Mouse (Mus musculus) forebrain, embryonic 10.5 days (tissue): ENCODE data around the gene Pld4. TPM values are rescaled to one million over a fixed set of nuclear protein-coding genes. Genes with fewer than 3 reads are reported as not detected.
A peak's percentile ranks its signal among the peaks of the same experiment; 100 is the strongest.

Source experiments
- DNase-seq: peaks from one replicate; pipeline ENCODE4 v3.0.0-alpha.2; 2017; ENCODE audit warnings: low spot score; ENCODE audit errors: extremely low spot score
- H3K27ac ChIP-seq: fragments of 300-500 bp; sonication (generic); 2 replicates; pipeline ENCODE4 v1.5.1; 2016; ENCODE audit warnings: mild to moderate bottlenecking
- H3K27me3 ChIP-seq: fragments of 300-500 bp; sonication (generic); 2 replicates; pipeline ENCODE4 v1.6.1; 2016; ENCODE audit warnings: mild to moderate bottlenecking; ENCODE audit not compliant: poor library complexity, severe bottlenecking
- H3K36me3 ChIP-seq: fragments of 300-500 bp; sonication (generic); replicated peaks from 2 replicates; pipeline ENCODE4 v1.6.1; 2016; ENCODE audit warnings: mild to moderate bottlenecking, moderate library complexity
- H3K4me1 ChIP-seq: fragments of 300-500 bp; sonication (generic); 2 replicates; pipeline ENCODE4 v1.6.1; 2016
- H3K4me3 ChIP-seq: fragments of 300-500 bp; sonication (generic); 2 replicates; pipeline ENCODE4 v1.5.1; 2016; ENCODE audit warnings: mild to moderate bottlenecking, moderate library complexity
- H3K9me3 ChIP-seq: fragments of 300-500 bp; sonication (generic); 2 replicates; pipeline ENCODE4 v1.6.1; 2016; ENCODE audit warnings: mild to moderate bottlenecking, moderate library complexity
- WGBS: fragments of 180-500 bp; shearing (Covaris S2); methylation state at CpG from one replicate; pipeline ENCODE4 v1.1.7; 2016; 5-methylcytosine and 5-hydroxymethylcytosine counted together
- polyA plus RNA-seq: library from polyadenylated mRNA; unstranded; fragments of >200 nt; fragmentation: Nextera tagmentation; extraction: Ambion mirVana; gene quantifications from 2 replicates; pipeline ENCODE4 v1.2.1, GENCODE M21; 2016

The Pld4 gene
- polyA plus RNA-seq, 1 experiment from 2014 or later: 3.9 TPM

DNA sequence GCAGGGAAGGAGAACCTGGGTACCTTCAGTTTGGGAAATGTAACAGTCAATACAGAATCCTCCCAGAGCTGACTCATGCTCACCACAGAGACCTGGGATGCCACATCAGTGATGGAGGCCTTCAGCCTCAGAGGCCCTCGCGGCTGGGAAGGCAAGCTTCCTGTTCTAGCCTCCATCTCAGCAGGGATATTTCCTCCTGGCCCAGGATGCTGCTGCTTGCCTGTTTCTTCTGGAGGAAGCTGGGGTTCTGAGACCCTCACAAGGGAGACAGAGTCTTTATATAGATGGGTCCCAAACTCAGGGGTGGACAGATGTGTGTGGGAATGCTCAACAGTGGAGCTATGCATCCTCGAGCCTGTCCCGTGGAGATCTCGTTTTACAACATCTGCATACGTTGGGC, 13.6 kb downstream of the Pld4 start:
- 92% methylated on average over 6 of the region's 6 CpGs for WGBS
- no peaks in the 10 kb centered on the region for H3K4me1 ChIP-seq
- peaks cover 19% of the 10 kb centered on the region for H3K9me3 ChIP-seq
- no peak for DNase-seq
- no peak overlapping the region for H3K4me3 ChIP-seq
- no peaks in the 10 kb centered on the region for H3K27me3 ChIP-seq
- H3K36me3 ChIP-seq: no peaks in the 10 kb centered on the region
- no peak overlapping the region for H3K27ac ChIP-seq

DNA sequence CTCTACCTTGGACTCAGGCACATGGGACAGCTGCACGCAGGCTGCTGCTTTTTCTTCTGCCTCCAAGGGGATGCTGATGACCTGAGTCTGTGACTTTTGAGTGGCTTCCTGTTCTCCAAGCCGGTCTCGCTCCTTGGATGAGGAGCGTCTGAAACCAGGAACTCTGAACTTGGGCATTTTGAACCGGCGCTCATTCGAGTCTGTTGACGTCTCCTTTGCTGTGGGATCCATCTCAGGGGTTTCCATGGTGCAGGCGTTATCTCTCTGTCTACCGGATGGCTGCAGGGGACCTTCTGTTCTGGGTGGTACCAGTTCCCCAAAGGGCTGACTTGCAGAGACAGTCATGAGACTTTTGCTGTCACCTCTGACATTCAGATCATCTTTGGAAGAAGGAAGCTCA, 14.0 kb downstream of the Pld4 start:
- WGBS: 93% methylated on average over 10 of the region's 10 CpGs

DNA sequence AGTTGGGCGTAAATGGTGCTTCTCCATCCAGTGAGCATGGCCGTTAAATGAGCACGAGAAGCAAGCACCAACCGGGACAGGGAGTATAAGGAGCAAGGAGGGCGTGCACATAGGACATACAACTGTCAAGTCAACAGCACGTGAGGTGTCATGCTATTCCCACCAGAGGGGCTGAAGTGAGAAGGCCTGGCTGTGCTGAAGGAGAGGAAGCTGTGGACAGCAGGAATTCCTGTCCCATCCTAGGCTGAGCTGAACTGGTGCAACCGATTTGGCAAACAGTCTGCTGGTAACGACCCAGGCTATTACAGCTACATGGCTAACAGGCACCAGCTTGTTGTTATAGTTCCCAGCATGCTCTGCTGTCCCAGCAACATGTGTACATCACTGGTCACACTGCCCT, 30.6 kb downstream of the Pld4 start:
- peaks cover 31% of the 10 kb centered on the region for H3K4me1 ChIP-seq
- no peak for DNase-seq
- H3K9me3 ChIP-seq: no peaks in the 10 kb centered on the region
- peaks cover 13% of the 10 kb centered on the region for H3K27me3 ChIP-seq
- no peak overlapping the region for H3K27ac ChIP-seq
- 85% methylated on average over 8 of the region's 8 CpGs for WGBS
- H3K4me3 ChIP-seq: no peak overlapping the region
- no peaks in the 10 kb centered on the region for H3K36me3 ChIP-seq

More for the DNA sequence above, 14.0 kb downstream of the Pld4 start:
- Histone ChIP-seq H3K4me3 (no peak overlapping the region), H3K27ac (no peak overlapping the region), H3K36me3 (no peaks in the 10 kb centered on the region), H3K9me3 (peaks cover 19% of the 10 kb centered on the region), H3K27me3 (no peaks in the 10 kb centered on the region), H3K4me1 (no peaks in the 10 kb centered on the region)
- DNase-seq: no peak

DNA sequence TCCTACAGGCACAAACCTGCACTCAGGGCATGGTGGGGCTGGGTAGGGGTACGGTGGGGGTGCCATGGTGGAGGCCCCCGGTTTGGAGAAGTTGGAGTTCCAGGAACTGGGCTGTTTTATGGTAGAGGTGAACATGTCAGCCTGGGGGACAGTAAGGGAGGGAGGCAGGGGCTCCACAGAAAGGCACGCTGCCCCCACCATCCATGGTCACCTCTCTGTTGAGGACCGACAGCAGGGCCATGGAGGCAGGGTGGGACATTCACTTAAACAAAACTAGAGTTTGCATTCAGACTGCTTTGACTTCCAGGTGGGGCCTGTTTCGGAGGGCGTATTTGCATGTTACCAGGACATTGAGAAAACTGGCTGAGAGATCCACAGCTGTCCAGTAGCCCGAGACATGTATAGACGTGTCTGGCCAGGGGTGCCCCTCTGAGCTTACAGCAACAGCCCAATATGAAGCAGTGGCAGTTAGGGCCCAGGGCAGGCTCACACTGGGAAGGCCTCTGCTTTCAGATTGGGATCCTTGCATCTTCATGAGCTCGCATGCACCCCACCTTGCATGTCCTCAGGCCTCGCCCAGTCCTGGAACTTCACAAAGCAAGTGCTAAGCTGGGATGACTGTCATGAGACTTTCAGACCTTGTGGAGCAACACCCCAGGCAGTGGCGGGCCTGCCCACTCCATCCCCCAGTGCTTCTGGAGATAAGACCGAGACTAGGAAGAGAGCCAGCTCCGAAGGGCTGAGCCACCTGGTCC, 33.3 kb downstream of the Pld4 start:
- Histone ChIP-seq H3K9me3 (no peaks in the 10 kb centered on the region), H3K27ac (peak overlapping the region; percentile 56; the same call in 1 of the 2 replicates), H3K27me3 (peaks cover 34% of the 10 kb centered on the region), H3K4me3 (no peak overlapping the region), H3K4me1 (peaks cover 31% of the 10 kb centered on the region), H3K36me3 (no peaks in the 10 kb centered on the region)
- WGBS: 78% methylated on average over 13 of the region's 13 CpGs
- no peak for DNase-seq

DNA sequence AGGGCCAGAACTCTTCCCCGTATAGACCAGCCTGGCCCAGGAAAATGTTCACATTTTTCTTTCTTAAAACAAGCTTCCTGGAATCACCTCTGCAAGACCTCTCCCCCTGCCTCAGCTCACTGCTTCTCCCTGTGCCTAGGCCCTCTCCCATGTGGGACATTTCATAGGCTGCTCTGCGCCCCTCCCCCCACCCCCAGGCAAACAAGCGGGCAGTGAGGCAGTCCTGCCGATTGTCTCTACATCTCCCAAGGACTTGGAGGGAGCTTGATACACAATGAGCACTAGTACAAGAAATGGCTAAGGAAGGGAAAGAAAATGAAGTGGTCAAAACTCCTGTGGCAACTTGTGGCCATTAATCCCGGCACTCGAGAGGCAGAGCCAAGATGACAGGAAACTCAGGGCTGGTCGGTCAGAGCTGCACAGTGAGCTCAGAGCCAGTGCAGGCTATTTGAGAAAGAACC, 33.9 kb downstream of the Pld4 start:
- no peaks in the 10 kb centered on the region for H3K9me3 ChIP-seq
- H3K27me3 ChIP-seq: peaks cover 40% of the 10 kb centered on the region
- peak overlapping the region; percentile 56; the same call in 1 of the 2 replicates for H3K27ac ChIP-seq
- peaks cover 31% of the 10 kb centered on the region for H3K4me1 ChIP-seq
- 31% methylated on average over 7 of the region's 7 CpGs for WGBS
- H3K4me3 ChIP-seq: no peak overlapping the region
- H3K36me3 ChIP-seq: no peaks in the 10 kb centered on the region
- no peak for DNase-seq

DNA sequence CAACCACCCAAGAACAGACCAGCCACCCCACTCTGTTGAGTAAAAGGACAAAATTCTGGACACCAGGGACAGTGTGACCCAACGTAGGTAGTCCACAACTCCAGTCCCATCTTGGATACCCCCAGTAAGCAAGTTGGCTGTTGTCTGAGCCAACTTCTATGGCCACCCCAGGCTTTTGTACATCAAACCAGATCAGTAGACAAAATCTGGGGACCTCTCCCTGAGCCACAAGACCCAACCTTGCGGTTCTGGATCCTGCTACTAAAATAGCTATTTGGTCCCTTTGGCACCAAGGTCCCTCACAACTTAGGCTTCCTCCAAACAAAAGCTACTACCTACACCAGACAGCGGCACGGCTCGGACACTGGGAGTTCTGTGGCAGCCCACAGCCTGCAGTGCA, 34.5 kb downstream of the Pld4 start:
- Histone ChIP-seq H3K27ac (no peak overlapping the region), H3K27me3 (peaks cover 46% of the 10 kb centered on the region), H3K9me3 (no peaks in the 10 kb centered on the region), H3K4me1 (peaks cover 31% of the 10 kb centered on the region), H3K4me3 (no peak overlapping the region), H3K36me3 (no peaks in the 10 kb centered on the region)
- DNase-seq: no peak
- 87% methylated on average over 5 of the region's 5 CpGs for WGBS

DNA sequence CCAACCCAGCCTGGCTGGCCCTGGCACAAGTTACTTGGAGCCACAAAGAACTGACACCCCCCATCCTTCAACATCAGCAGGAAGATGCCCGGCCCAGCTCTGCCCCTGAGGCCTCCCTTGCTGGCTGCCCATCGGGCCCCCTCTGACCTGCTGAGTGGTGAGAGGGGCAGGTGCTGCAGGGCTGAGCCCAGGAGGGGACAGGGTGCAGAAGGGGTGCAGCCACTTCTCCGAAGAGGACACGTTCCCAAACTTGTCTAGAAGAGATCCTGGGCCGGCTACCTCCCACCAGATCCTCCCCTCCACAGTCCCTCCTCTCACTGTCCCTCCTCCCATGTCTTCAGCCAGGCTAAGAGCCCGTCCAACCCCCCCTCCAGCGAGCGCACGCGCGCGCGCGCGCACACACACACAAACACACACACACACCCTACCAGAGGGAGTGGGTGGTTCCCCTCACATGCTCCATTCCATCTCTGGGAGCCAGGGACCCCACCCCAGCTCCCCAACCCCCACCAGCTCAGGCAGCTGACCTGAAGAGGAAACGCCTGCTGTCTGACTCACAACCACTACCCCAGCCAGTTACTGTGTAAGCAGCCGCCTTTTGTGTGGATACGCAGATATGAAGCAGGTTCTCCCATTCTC, 35.1 kb downstream of the Pld4 start:
- 63% methylated on average over 18 of the region's 18 CpGs for WGBS
- H3K36me3 ChIP-seq: no peaks in the 10 kb centered on the region
- no peak overlapping the region for H3K4me3 ChIP-seq
- peaks cover 31% of the 10 kb centered on the region for H3K4me1 ChIP-seq
- peaks cover 52% of the 10 kb centered on the region for H3K27me3 ChIP-seq
- no peak for DNase-seq
- H3K9me3 ChIP-seq: no peaks in the 10 kb centered on the region
- H3K27ac ChIP-seq: no peak overlapping the region

DNA sequence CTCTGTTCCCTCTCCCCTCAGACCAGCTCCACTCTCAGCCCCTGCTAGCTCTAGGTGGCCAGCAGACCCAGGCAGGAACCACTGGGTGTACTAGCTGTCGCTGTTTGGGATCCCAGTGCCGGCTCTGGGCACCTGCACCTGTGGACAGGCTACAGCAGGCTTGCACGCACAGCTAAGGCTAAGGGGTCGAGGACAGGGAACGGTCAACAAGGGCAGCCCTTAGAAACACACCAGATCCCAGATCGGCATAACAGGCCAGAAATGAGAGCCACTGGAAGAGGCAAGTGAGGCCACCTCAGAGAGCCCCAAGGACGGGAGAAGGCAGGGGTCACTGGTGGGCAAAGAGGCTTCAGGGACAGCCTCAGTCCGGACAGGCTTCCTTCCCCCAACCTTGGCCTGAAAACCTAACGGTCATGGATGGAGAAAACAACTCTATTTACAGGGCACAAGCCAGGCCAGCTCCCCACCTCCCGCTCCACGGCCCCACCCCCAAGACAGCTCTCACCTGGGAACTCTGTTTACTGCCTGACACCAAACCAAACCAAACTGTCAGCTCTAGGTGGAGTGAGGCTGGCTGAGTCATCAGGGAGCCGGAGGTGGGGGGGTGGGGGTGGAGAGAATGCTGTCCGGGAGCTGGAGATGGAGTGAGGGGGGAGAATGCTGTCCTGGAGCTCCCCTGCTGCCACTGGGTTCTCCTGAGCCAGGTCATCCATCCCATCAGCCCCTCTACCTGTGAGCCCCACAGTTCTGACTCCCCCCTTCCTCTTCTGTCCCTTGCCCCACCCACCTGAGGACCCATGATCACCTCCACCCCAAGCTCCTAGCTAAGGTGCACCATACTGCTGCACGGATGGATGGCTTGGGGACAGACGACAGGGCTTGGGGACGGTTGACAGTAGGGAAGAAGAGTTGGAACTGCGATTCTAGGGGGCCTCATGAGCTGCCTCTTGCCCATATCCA, 36.4 kb downstream of the Pld4 start:
- Histone ChIP-seq H3K27me3 (peaks cover 65% of the 10 kb centered on the region), H3K27ac (no peak overlapping the region)
- WGBS: 58% methylated on average over 17 of the region's 17 CpGs

DNA sequence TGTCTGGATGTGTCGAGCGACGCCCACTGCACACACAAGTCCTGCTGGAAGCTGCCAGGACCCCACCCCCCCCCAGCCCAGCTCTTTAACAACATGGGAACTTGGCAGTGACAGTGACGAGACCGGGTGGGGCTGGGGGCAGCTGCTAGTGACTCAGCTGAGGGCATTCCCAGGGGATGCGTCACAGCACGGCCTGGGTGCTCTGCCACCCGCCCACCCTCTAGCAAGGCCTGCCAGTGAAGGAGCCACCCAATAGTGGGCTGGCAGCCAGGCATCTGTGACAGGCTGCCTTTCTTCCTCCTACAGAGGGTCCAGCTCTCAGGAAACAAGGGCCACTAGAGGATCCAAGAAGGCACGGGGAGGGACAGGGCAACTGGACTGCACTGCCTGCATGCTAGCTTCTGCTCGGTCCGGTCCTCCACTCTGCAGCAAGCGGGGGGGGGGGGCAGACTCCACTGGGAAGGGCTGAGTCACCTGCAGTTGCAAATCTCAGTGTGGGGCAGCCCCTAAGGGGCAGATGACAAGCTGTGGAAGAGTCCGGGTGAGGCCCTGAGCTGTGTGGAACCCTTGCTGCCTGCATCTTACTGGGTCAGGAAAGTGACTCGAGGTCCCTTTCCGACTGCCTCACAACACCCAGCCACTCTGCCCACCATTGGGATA, 37.3 kb downstream of the Pld4 start:
- peaks cover 74% of the 10 kb centered on the region for H3K27me3 ChIP-seq
- no peaks in the 10 kb centered on the region for H3K36me3 ChIP-seq
- H3K9me3 ChIP-seq: no peaks in the 10 kb centered on the region
- H3K4me3 ChIP-seq: no peak overlapping the region
- WGBS: 69% methylated on average over 15 of the region's 15 CpGs
- peaks cover 45% of the 10 kb centered on the region for H3K4me1 ChIP-seq
- DNase-seq: no peak
- H3K27ac ChIP-seq: no peak overlapping the region

More for the DNA sequence above, 36.4 kb downstream of the Pld4 start:
- no peak for DNase-seq
- H3K4me1 ChIP-seq: peaks cover 36% of the 10 kb centered on the region
- H3K9me3 ChIP-seq: no peaks in the 10 kb centered on the region
- no peaks in the 10 kb centered on the region for H3K36me3 ChIP-seq
- no peak overlapping the region for H3K4me3 ChIP-seq

DNA sequence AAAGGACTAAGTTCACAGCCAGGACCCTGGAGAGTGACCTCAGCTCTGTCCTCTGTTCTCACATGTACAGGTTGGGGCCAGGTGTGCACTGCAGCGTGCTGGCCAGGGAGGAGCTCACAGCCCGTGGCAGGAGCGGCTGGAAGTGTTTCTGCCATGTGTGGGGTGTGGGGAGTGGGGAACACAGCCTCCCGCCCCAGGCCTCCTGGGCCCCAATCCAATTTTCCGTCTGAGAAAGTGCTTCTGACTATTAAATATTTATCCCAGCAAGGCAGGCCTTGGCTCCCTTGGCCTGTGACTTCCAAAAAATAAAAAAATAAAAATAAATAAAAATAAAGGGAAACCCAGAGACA, 37.9 kb downstream of the Pld4 start:
- Histone ChIP-seq H3K4me3 (no peak overlapping the region), H3K27me3 (peaks cover 79% of the 10 kb centered on the region), H3K4me1 (peaks cover 50% of the 10 kb centered on the region), H3K27ac (no peak overlapping the region), H3K36me3 (no peaks in the 10 kb centered on the region), H3K9me3 (no peaks in the 10 kb centered on the region)
- DNase-seq: no peak
- WGBS: 55% methylated on average over 5 of the region's 5 CpGs

DNA sequence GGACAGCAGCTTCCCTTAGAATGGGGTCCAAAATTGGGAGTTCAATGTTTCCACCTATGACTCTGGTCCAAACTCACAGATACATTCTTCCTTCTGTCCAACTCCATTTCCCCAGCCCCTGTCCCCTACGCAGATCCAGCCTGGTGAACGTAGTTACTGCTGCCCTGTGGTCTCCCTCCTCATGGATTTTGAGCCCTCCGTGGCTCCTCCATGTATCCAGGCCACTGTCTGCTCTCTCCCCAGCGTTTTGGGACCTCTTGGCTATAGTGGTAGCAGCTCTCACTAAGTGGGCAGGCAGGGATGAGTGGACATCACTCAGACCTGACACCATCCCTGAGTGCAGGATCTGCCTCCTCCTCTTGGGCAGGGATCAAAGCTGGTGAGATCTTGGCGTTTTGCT, 38.3 kb downstream of the Pld4 start:
- H3K4me1 ChIP-seq: peaks cover 49% of the 10 kb centered on the region
- 68% methylated on average over 5 of the region's 5 CpGs for WGBS
- H3K9me3 ChIP-seq: no peaks in the 10 kb centered on the region
- H3K27ac ChIP-seq: no peak overlapping the region
- no peak overlapping the region for H3K4me3 ChIP-seq
- peaks cover 84% of the 10 kb centered on the region for H3K27me3 ChIP-seq
- no peak for DNase-seq
- no peaks in the 10 kb centered on the region for H3K36me3 ChIP-seq

DNA sequence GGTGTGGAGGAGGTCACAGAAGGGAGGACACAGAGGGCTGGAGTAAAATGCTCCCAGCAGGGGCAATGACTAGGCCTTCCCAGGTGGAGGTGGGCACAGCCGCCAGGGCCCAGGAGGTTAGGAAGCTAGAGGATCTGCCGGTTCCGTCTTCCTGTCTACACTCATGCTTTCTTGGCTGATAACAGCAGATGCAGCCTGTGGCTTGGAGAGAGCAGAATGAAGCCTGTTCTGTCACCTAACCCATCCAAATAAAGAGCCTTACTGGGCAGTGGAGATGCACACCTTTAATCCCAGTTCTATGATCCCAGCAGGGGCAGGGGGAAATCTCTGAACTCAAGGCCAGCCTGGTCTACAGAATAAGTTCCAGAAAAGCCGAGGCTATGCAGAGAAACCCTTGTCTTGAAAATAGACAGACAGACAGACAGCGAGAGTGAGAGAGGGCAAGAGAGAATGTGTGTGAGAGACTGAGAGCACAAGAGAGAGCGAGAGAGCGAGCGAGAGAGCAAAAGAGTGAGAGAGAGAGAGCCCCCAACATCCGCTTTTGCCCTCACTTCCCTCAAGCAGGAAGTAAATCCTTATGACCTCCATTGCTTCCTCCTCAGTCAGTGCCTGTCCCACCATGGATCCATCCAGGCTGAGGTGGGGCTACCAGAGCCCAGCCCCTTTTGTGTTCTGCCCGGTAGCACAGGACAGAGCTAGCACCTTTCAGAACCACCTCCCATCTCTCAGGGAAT, 38.9 kb downstream of the Pld4 start:
- H3K27me3 ChIP-seq: peaks cover 90% of the 10 kb centered on the region
- no peak overlapping the region for H3K27ac ChIP-seq
- H3K9me3 ChIP-seq: no peaks in the 10 kb centered on the region
- H3K4me1 ChIP-seq: peaks cover 46% of the 10 kb centered on the region
- WGBS: 82% methylated on average over 10 of the region's 10 CpGs
- no peak overlapping the region; the same call in 1 of the 2 replicates for H3K4me3 ChIP-seq
- DNase-seq: no peak
- H3K36me3 ChIP-seq: no peaks in the 10 kb centered on the region
